Mouse (Mus musculus) frontal cortex, postnatal 14 days (tissue): ENCODE measurements at regions not wholly inside any gene's neighbourhood (a gene's known extent, or its start where the extent isn't known, plus 50 kb on each side); places are given as distances from the start of the nearest gene placed in this dataset.

Source experiments
- DNase-seq, 2 experiments: peaks; one replicate each; pipeline ENCODE4 v3.0.0; 2022; ENCODE audit warnings: low spot score in 2 of 2

DNA sequence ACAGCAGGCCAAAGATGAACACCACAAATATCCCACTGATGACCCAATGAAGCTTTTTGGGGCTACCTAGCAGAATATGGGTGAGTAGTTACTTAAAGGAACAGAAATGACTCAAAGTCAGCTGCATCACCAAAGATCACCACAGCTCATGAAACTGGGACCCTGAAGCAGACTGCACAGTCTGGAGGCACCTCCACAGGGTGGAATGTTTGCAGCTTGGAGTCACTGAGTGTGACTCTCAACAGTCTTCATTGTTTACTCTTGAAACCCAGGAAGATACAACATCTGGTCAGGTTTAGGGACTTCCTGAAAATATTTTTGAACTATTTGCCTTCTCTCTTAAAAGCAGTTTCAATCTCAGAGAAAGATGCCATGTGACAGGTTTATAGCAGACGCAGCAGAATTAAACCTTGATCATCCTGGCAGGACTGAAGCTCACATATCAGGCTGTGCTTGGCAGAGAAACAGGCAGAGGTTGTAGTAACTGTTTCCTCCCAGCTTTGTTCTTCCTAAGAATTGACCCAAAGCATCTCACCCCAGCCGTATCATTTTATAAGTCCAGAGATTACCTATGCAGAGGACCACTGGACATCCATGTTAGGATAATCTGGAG, 944.1 kb upstream of the Adgrl4 start:
- DNase-seq = no peak

- DNase-seq = no peak
Measured at GRCm38 (mm10) chr3:150530966-150531365, 906.7 kb upstream of the Adgrl4 start.

- no peak for DNase-seq
Measured at GRCm38 (mm10) chr3:150543118-150543517, 894.6 kb upstream of the Adgrl4 start.

DNA sequence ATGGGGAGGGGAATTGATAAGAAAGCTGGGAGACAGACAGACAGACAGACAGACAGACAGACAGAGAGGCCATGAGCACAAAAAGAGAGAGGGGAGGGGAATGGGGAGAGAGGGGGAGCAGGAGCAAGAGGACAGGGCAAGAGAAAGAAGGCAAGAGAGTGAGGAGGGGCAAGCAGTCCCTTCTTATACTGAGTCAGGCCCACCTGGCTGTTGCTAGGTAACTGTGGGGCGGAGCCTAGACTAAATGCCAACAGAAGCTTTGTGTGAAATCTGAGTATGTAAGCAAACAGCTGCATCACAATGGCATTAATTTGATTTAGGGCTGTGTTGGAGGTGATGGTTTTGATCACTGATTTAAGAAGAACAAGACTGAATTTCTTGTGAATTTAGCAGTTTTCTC, 849.2 kb upstream of the Adgrl4 start:
- no peak for DNase-seq

- no peak for DNase-seq
Measured at GRCm38 (mm10) chr3:150590978-150591377, 846.7 kb upstream of the Adgrl4 start.

DNA sequence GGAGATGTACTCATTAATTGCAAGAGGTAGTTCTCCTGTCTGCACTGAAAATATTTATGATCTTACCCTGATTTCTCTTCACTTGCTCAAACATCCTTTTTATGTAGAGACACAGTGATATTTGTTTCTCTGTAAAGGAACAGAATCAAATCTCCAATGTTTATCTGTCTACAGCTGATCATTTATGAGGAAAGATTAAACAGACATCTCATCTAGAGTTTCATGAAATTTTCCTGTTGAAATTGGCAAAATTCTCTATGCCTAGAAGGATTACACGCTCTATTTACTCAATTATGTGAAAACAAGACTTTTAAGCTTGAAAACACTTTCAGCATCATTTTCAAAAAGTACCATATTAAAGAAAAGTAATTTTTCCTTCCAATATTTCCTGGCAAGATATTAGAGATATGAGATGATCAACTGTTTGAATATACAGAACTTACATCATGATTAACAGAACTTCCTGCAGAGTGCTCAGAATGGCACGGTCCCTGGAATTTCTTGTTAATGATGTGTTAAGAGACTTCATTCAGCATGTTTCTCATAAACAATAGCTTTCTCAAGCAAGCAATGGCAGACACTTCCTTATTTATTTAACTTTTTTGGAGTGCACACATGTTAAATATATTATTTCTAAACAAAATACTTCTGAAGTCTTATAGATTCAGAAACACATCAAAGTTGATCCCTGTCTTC, 834.1 kb upstream of the Adgrl4 start:
- no peak for DNase-seq

- peak; percentile 31 to 44 for DNase-seq
Measured at GRCm38 (mm10) chr3:150610681-150611101, 827.0 kb upstream of the Adgrl4 start.

GRCm38 (mm10) chr3:150637544-150637943, 800.1 kb upstream of the Adgrl4 start:
- DNase-seq = no peak

DNA sequence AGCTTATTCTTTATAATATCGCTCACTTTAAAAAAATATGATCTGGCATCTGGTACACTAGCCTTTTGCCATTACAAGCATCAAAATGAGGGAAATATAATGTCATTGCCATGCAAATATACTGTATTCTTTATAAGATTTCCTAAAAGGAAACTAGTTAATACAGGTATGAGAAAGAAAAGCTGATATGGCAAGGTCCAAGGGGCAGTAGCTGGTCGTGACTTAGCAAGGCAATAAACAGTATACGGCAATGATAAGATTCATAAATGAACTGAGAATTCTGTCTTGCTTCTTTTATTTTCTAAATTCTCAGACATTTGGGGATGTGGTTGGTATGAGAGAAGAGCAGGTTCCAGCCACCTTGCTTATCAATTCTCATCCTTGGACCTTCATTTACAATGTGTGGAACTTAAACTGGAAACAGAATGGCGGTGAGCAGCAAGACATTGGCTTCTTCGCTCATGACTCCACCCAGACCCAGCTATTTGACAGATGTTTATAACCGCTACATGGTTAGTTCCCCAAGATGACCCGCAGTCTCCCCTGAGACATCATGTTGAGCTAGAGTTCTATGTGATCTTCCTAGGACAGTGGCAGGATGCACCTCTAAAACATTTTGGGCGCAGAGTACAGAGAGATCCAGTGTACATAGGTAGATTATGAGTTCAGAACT, 797.5 kb upstream of the Adgrl4 start:
- DNase-seq = no peak

GRCm38 (mm10) chr3:150648040-150648439, 789.6 kb upstream of the Adgrl4 start:
- DNase-seq = no peak

GRCm38 (mm10) chr3:150649783-150650565, 787.7 kb upstream of the Adgrl4 start:
- no peak for DNase-seq

DNA sequence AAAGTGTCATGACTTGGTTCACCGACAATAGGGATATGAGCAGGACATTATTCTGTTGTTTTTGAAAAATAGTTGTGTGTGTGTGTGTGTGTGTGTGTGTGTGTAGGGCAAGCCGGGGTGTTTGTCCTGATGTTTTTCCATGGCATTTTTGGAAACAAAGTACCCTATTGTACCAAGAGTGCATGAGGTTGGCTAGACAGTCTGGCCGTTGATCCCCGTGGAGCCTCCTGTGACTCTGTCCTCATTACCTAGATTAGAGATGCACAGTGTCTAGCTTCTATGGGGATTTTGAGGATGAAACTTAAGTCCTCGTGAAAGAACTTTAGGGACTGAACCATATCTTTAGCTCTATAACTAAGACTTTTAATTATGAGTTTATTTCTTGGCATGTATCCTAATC, 741.9 kb upstream of the Adgrl4 start:
- DNase-seq = no peak

GRCm38 (mm10) chr3:150699990-150700389, 737.7 kb upstream of the Adgrl4 start:
- no peak for DNase-seq
